Mouse (Mus musculus) liver, postnatal 0 days (tissue): ENCODE measurements around the gene Cypt15. TPM values are rescaled to one million over a fixed set of nuclear protein-coding genes. Genes with fewer than 3 reads are reported as not detected.
"Not testable (repeated sequence)": the region's sequence is repeated elsewhere in the genome, so short reads cannot be mapped to it uniquely, and the experiment has no call there.

Source experiments
- ATAC-seq: fragments of 200-750 bp; cut with Nextera tagmentation; 2 replicates; pipeline ENCODE4 v1.8.0; 2017; ENCODE audit warnings: mild to moderate bottlenecking, moderate library complexity
- DNase-seq: peaks from one replicate; pipeline ENCODE4 v3.0.0-alpha.2; 2016
- H3K27ac ChIP-seq: fragments of 300-500 bp; sonication (generic); 2 replicates; pipeline ENCODE4 v1.5.1; 2014; ENCODE audit warnings: antibody characterized with exemption, moderate library complexity, mild to moderate bottlenecking, low read depth
- H3K27me3 ChIP-seq: fragments of 300-500 bp; sonication (generic); 2 replicates; pipeline ENCODE4 v1.6.1; 2014; ENCODE audit warnings: low read length, control low read depth, mixed read lengths; ENCODE audit not compliant: insufficient read depth
- H3K36me3 ChIP-seq: fragments of 300-500 bp; sonication (generic); replicated peaks from 2 replicates; pipeline ENCODE4 v1.6.1; 2014; ENCODE audit warnings: mild to moderate bottlenecking, control low read depth, low read length, moderate library complexity, mixed read lengths; ENCODE audit not compliant: insufficient read depth
- H3K4me1 ChIP-seq: fragments of 300-500 bp; sonication (generic); 2 replicates; pipeline ENCODE4 v1.6.1; 2014; ENCODE audit warnings: antibody characterized with exemption, mild to moderate bottlenecking, control low read depth; ENCODE audit not compliant: insufficient read depth
- H3K4me2 ChIP-seq: fragments of 300-500 bp; sonication (generic); 2 replicates; pipeline ENCODE4 v1.6.1; 2014; ENCODE audit warnings: low read depth, mild to moderate bottlenecking, low read length, moderate library complexity, mixed read lengths
- H3K4me3 ChIP-seq: fragments of 300-500 bp; sonication (generic); 2 replicates; pipeline ENCODE4 v1.5.1; 2014; ENCODE audit warnings: low read depth, low read length
- H3K9ac ChIP-seq: fragments of 300-500 bp; sonication (generic); replicated peaks from 2 replicates; pipeline ENCODE4 v1.6.1; 2014; ENCODE audit warnings: mild to moderate bottlenecking, moderate library complexity
- H3K9me3 ChIP-seq: fragments of 300-500 bp; sonication (generic); 2 replicates; pipeline ENCODE4 v1.6.1; 2016; ENCODE audit warnings: mild to moderate bottlenecking, control low read depth, low read length, mixed read lengths
- CTCF ChIP-seq: sonication (generic); IDR thresholded peaks from 2 replicates; pipeline ENCODE4 v1.5.1; 2016; ENCODE audit warnings: antibody characterized with exemption, low read depth
- EP300 ChIP-seq: IDR thresholded peaks from 2 replicates; pipeline ENCODE4 v1.6.1; 2016; ENCODE audit warnings: antibody characterized with exemption, low read depth, mild to moderate bottlenecking
- WGBS: fragments of 180-500 bp; shearing (Covaris S2); extraction: QIAGEN DNeasy Blood & Tissue Kit; methylation state at CpG from one replicate; pipeline ENCODE4 v1.1.7; 2014; ENCODE audit not compliant: insufficient replicate concordance; 5-methylcytosine and 5-hydroxymethylcytosine counted together
- polyA plus RNA-seq: library from polyadenylated mRNA; unstranded; fragments of >200 nt; fragmentation: Nextera tagmentation; extraction: Ambion mirVana; gene quantifications from 2 replicates; pipeline ENCODE4 v1.2.1, GENCODE M21; 2015

The Cypt15 gene
- not detected in 2 replicates for polyA plus RNA-seq

GRCm38 (mm10) chrX:39345967-39346366 is at the start of gene Cypt15:
Cypt15 (plus strand) TSS chrX:39346267.
- H3K27ac ChIP-seq, H3K27me3 ChIP-seq, H3K9me3 ChIP-seq, H3K36me3 ChIP-seq, H3K4me1 ChIP-seq, H3K4me3 ChIP-seq, ATAC-seq, H3K4me2 ChIP-seq, DNase-seq, H3K9ac ChIP-seq: not testable (repeated sequence)
- 63% methylated on average over 1 of the region's 1 CpGs for WGBS

- TF ChIP-seq CTCF (no peak), EP300 (no peak)
- no peaks in the 10 kb centered on the region for H3K36me3 ChIP-seq
- no peak overlapping the region for H3K4me2 ChIP-seq
- H3K27me3 ChIP-seq = no peaks in the 10 kb centered on the region
- 70% methylated on average over 2 of the region's 2 CpGs for WGBS
- ATAC-seq = no peak
- no peak overlapping the region for H3K9ac ChIP-seq
- no peak overlapping the region for H3K27ac ChIP-seq
- no peak overlapping the region for H3K4me3 ChIP-seq
- no peaks in the 10 kb centered on the region for H3K9me3 ChIP-seq
- no peaks in the 10 kb centered on the region for H3K4me1 ChIP-seq
- no peak for DNase-seq
Measured at GRCm38 (mm10) chrX:39370932-39371331, 24.9 kb downstream of the Cypt15 start.

- Histone ChIP-seq H3K4me3 (no peak overlapping the region), H3K9me3 (no peaks in the 10 kb centered on the region), H3K9ac (no peak overlapping the region), H3K4me1 (no peaks in the 10 kb centered on the region), H3K27ac (no peak overlapping the region), H3K27me3 (no peaks in the 10 kb centered on the region), H3K36me3 (no peaks in the 10 kb centered on the region), H3K4me2 (no peak overlapping the region)
- ATAC-seq = no peak
- WGBS = 61% methylated on average over 2 of the region's 2 CpGs
- TF ChIP-seq EP300 (no peak), CTCF (no peak)
- DNase-seq = no peak
Measured at GRCm38 (mm10) chrX:39378830-39379229, 32.8 kb downstream of the Cypt15 start.

- no peak overlapping the region for H3K27ac ChIP-seq
- ATAC-seq (no peak), DNase-seq (no peak)
- WGBS = 50% methylated on average over 2 of the region's 2 CpGs
- no peaks in the 10 kb centered on the region for H3K4me1 ChIP-seq
- no peaks in the 10 kb centered on the region for H3K9me3 ChIP-seq
- H3K36me3 ChIP-seq = no peaks in the 10 kb centered on the region
- no peak overlapping the region for H3K4me2 ChIP-seq
- no peaks in the 10 kb centered on the region for H3K27me3 ChIP-seq
- no peak overlapping the region for H3K9ac ChIP-seq
- no peak for TF ChIP-seq CTCF
- no peak for TF ChIP-seq EP300
- no peak overlapping the region for H3K4me3 ChIP-seq
Measured at GRCm38 (mm10) chrX:39383806-39384205, 37.7 kb downstream of the Cypt15 start.
